Comparison of ENCODE assay signal across 8 mouse cellular contexts in genomic region chr2:13544193-13544824, GRCm38 (mm10). TPM values are rescaled to one million over a fixed set of nuclear protein-coding genes. Genes with fewer than 3 reads are reported as not detected.
A peak's percentile ranks its signal among the peaks of the same experiment; 100 is the strongest.
DNase-seq lines count a peak whose midpoint lies in the region; ATAC-seq and TF ChIP-seq lines count a peak whose summit lies in the region.

Trdmt1 (minus strand) TSS chr2:13544668.

- in situ Hi-C loops in CH12.LX (cut with MboI; ENCODE audit: low pct_ligation_motif_present, low pct_unique_long_range_greater_than_20kb, low sequenced_read_pairs): no loop called here

- dilution Hi-C loops in CH12.LX (cut with MboI; ENCODE audit: extremely low pct_ligation_motif_present, extremely low pct_unique_long_range_greater_than_20kb, low sequenced_read_pairs): no loop called here

- peak; percentile 99 for ATAC-seq in heart, embryonic 15.5 days (replicated peaks; ENCODE audit: insufficient number of reproducible peaks, insufficient read depth, low FRiP score, low read depth)
- peak; percentile 100 for ATAC-seq in liver, embryonic 13.5 days (ENCODE audit: low read depth)
- ATAC-seq in stomach, embryonic 14.5 days (ENCODE audit: insufficient number of reproducible peaks, insufficient read depth, low FRiP score, low read depth): peak; percentile 99

- H3K27me3 ChIP-seq in CH12.LX (replicated peaks): no peaks in the 10 kb centered on the region
- no peaks in the 10 kb centered on the region for H3K27me3 ChIP-seq in forebrain, embryonic 10.5 days (ENCODE audit: poor library complexity, severe bottlenecking)
- no peaks in the 10 kb centered on the region for H3K27me3 ChIP-seq in heart, embryonic 15.5 days
- H3K27me3 ChIP-seq in liver, embryonic 13.5 days: no peaks in the 10 kb centered on the region
- no peaks in the 10 kb centered on the region for H3K27me3 ChIP-seq in stomach, embryonic 14.5 days (ENCODE audit: control insufficient read depth, insufficient read depth, low read length)

- peak within 1 kb of the TSS; percentile 91 for H3K4me2 ChIP-seq in CH12.LX (ENCODE audit: insufficient read depth, low read depth, poor library complexity, severe bottlenecking)
- peak within 1 kb of the TSS; percentile 64 for H3K4me2 ChIP-seq in heart, embryonic 15.5 days
- H3K4me2 ChIP-seq in liver, embryonic 13.5 days: peak within 1 kb of the TSS; percentile 82
- H3K4me2 ChIP-seq in stomach, embryonic 14.5 days (replicated peaks; ENCODE audit: low read depth, low read length): peak within 1 kb of the TSS; percentile 62

- H3K36me3 ChIP-seq in CH12.LX (replicated peaks in 1 of 2; ENCODE audit: control insufficient read depth in 1 of 2, insufficient read depth in 1 of 2, low read length in 1 of 2): no peaks in the 10 kb centered on the region
- H3K36me3 ChIP-seq in forebrain, embryonic 10.5 days (replicated peaks): no peaks in the 10 kb centered on the region
- no peaks in the 10 kb centered on the region for H3K36me3 ChIP-seq in heart, embryonic 15.5 days
- H3K36me3 ChIP-seq in liver, embryonic 13.5 days: no peaks in the 10 kb centered on the region
- no peaks in the 10 kb centered on the region for H3K36me3 ChIP-seq in stomach, embryonic 14.5 days (ENCODE audit: control insufficient read depth, insufficient read depth, low read length)

- no peak for TF ChIP-seq CTCF in CH12.LX (conservative IDR thresholded peaks at IDR 0.05 in 1 of 2, IDR thresholded peaks at IDR 0.05 in 1 of 2; ENCODE audit: low read depth in 2 of 2, low read length in 2 of 2)

- peak within 1 kb of the TSS; percentile 87 for H3K27ac ChIP-seq in CH12.LX (ENCODE audit: insufficient read depth, low read depth)
- peak within 1 kb of the TSS; percentile 95 for H3K27ac ChIP-seq in forebrain, embryonic 10.5 days
- H3K27ac ChIP-seq in heart, embryonic 15.5 days: peak within 1 kb of the TSS; percentile 93
- H3K27ac ChIP-seq in liver, embryonic 13.5 days: peak within 1 kb of the TSS; percentile 88
- H3K27ac ChIP-seq in stomach, embryonic 14.5 days (ENCODE audit: low read length): peak within 1 kb of the TSS; percentile 93

- peaks cover 4% of the 10 kb centered on the region for H3K79me2 ChIP-seq in CH12.LX (replicated peaks; ENCODE audit: control insufficient read depth, extremely low read depth, insufficient read depth, poor library complexity, severe bottlenecking)

- under 1% methylated on average over 39 of the region's 39 CpGs for WGBS in forebrain, embryonic 10.5 days
- under 1% methylated on average over 39 of the region's 39 CpGs for WGBS in heart, embryonic 15.5 days
- WGBS in liver, embryonic 13.5 days (ENCODE audit: insufficient replicate concordance): under 1% methylated on average over 36 of the region's 39 CpGs
- under 1% methylated on average over 39 of the region's 39 CpGs for WGBS in stomach, embryonic 14.5 days

- no peak for TF ChIP-seq EP300 in CH12.LX (IDR thresholded peaks at IDR 0.05; ENCODE audit: low read length)

- no peaks in the 10 kb centered on the region for H3K9me3 ChIP-seq in CH12.LX (replicated peaks; ENCODE audit: low read length)
- H3K9me3 ChIP-seq in forebrain, embryonic 10.5 days: no peaks in the 10 kb centered on the region
- no peaks in the 10 kb centered on the region for H3K9me3 ChIP-seq in heart, embryonic 15.5 days (replicated peaks)
- H3K9me3 ChIP-seq in liver, embryonic 13.5 days (replicated peaks): no peaks in the 10 kb centered on the region
- H3K9me3 ChIP-seq in stomach, embryonic 14.5 days (ENCODE audit: control insufficient read depth, low read depth, low read length): no peaks in the 10 kb centered on the region

- H3K4me3 ChIP-seq in CH12.LX (replicated peaks in 1 of 3; ENCODE audit: low read depth in 2 of 3, low read length in 2 of 3, poor library complexity in 1 of 3): peak within 1 kb of the TSS; percentile 63 to 88 (median 74)
- peak within 1 kb of the TSS; percentile 59 for H3K4me3 ChIP-seq in forebrain, embryonic 10.5 days
- H3K4me3 ChIP-seq in heart, embryonic 15.5 days: peak within 1 kb of the TSS; percentile 62
- H3K4me3 ChIP-seq in liver, embryonic 13.5 days (replicated peaks): peak within 1 kb of the TSS; percentile 73
- H3K4me3 ChIP-seq in stomach, embryonic 14.5 days (ENCODE audit: low read depth, low read length): peak within 1 kb of the TSS; percentile 44

- DNase-seq in CH12.LX (ENCODE audit: extremely low read depth): peak; percentile 77
- peak; percentile 86 for DNase-seq in c-Kit-positive CD71-negative TER-119-negative erythroid progenitor cells, embryonic 14.5 days (ENCODE audit: low read depth)
- peak; percentile 95 for DNase-seq in forebrain, embryonic 10.5 days (ENCODE audit: extremely low spot score, low spot score)
- peak; percentile 92 for DNase-seq in kidney, postnatal 14 days
- DNase-seq in liver, embryonic 13.5 days: peak; percentile 82
- DNase-seq in natural killer cell, adult 2 months (ENCODE audit: low spot score in 2 of 2): peak; percentile 73 to 80

- H3K9ac ChIP-seq in CH12.LX (ENCODE audit: insufficient read depth, low read depth): peak within 1 kb of the TSS; percentile 88
- peak within 1 kb of the TSS; percentile 58 for H3K9ac ChIP-seq in heart, embryonic 15.5 days
- H3K9ac ChIP-seq in liver, embryonic 13.5 days: peak within 1 kb of the TSS; percentile 79
- peak within 1 kb of the TSS; percentile 70 for H3K9ac ChIP-seq in stomach, embryonic 14.5 days (replicated peaks; ENCODE audit: low read depth, low read length)

- peak; percentile 84 for TF ChIP-seq POLR2A in CH12.LX (IDR thresholded peaks at IDR 0.05; ENCODE audit: low read depth, low read length)

- peaks cover 0 to 3% of the 10 kb centered on the region in 2 experiments; a peak in 1 of 4 replicates for H3K4me1 ChIP-seq in CH12.LX (ENCODE audit: control insufficient read depth in 1 of 2, insufficient read depth in 2 of 2)
- peaks cover 41% of the 10 kb centered on the region for H3K4me1 ChIP-seq in forebrain, embryonic 10.5 days
- peaks cover 10% of the 10 kb centered on the region for H3K4me1 ChIP-seq in heart, embryonic 15.5 days (replicated peaks)
- H3K4me1 ChIP-seq in liver, embryonic 13.5 days (replicated peaks): peaks cover 33% of the 10 kb centered on the region
- no peaks in the 10 kb centered on the region for H3K4me1 ChIP-seq in stomach, embryonic 14.5 days (ENCODE audit: control insufficient read depth, insufficient read depth, low read length)

- TF ChIP-seq RAD21 in CH12.LX (IDR thresholded peaks at IDR 0.05; ENCODE audit: low read depth, low read length): no peak

TF ChIP-seq in CH12.LX, 34 proteins besides CTCF, POLR2A, EP300 and RAD21 (continues in another document):
- TF ChIP-seq ETS1 (conservative IDR thresholded peaks at IDR 0.05; ENCODE audit: low read depth, low read length) (no peak), JUND (conservative IDR thresholded peaks at IDR 0.05; ENCODE audit: low read depth, low read length) (no peak), POLR2AphosphoS2 (IDR thresholded peaks at IDR 0.05; ENCODE audit: low read depth, low read length) (no peak), KAT2A (IDR thresholded peaks at IDR 0.05; ENCODE audit: insufficient replicate concordance, low read length) (peak; percentile 67; the same call in 1 of the 2 replicates), USF1 (IDR thresholded peaks at IDR 0.05; ENCODE audit: low read depth, low read length) (no peak), ELF1 (IDR thresholded peaks at IDR 0.05; ENCODE audit: low read depth, low read length) (peak; percentile 65; the same call in 1 of the 2 replicates), USF2 (conservative IDR thresholded peaks at IDR 0.05; ENCODE audit: low read depth, low read length) (no peak), BHLHE40 (IDR thresholded peaks at IDR 0.05; ENCODE audit: low read depth, low read length) (no peak), ZKSCAN1 (IDR thresholded peaks at IDR 0.05; ENCODE audit: borderline replicate concordance, low read depth, low read length) (no peak), ZMIZ1 (IDR thresholded peaks at IDR 0.05; ENCODE audit: low read depth, low read length) (no peak), MAFK (IDR thresholded peaks at IDR 0.05; ENCODE audit: insufficient replicate concordance, low read length) (no peak), SMC3 (IDR thresholded peaks at IDR 0.05; ENCODE audit: low read depth, low read length) (no peak), MAZ (IDR thresholded peaks at IDR 0.05; ENCODE audit: low read depth, low read length) (peak; percentile 18; the same call in 1 of the 2 replicates), MYC (IDR thresholded peaks at IDR 0.05; ENCODE audit: low read depth, low read length) (no peak), IRF4 (IDR thresholded peaks at IDR 0.05; ENCODE audit: low read depth, low read length) (no peak; the same call in 1 of the 2 replicates), NRF1 (IDR thresholded peaks at IDR 0.05; ENCODE audit: low read depth, low read length) (no peak), UBTF (IDR thresholded peaks at IDR 0.05; ENCODE audit: low read depth, low read length) (no peak; the same call in 1 of the 2 replicates), MEF2A (IDR thresholded peaks at IDR 0.05; ENCODE audit: borderline replicate concordance, low read depth, low read length) (no peak; the same call in 1 of the 2 replicates), RCOR1 (conservative IDR thresholded peaks at IDR 0.05; ENCODE audit: low read depth, low read length) (no peak), JUN (IDR thresholded peaks at IDR 0.05; ENCODE audit: insufficient read depth, low read depth, low read length) (no peak), MAX (IDR thresholded peaks at IDR 0.05; ENCODE audit: low read length) (no peak), E2F4 (IDR thresholded peaks at IDR 0.05; ENCODE audit: insufficient replicate concordance, low read depth, low read length) (no peak), HCFC1 (IDR thresholded peaks at IDR 0.05; ENCODE audit: low read depth, low read length) (peak; percentile 88), TBP (conservative IDR thresholded peaks at IDR 0.05; ENCODE audit: low read depth, low read length) (peak; percentile 49; the same call in 1 of the 2 replicates), NELFE (IDR thresholded peaks at IDR 0.05; ENCODE audit: low read depth, low read length) (peak; percentile 62), MXI1 (IDR thresholded peaks at IDR 0.05; ENCODE audit: low read depth, low read length) (peak; percentile 41), GABPA (IDR thresholded peaks at IDR 0.05; ENCODE audit: insufficient replicate concordance, low read depth, low read length) (no peak; the same call in 1 of the 2 replicates), CHD2 (IDR thresholded peaks at IDR 0.05; ENCODE audit: low read length) (no peak)

RNA-seq across cellular contexts. Expression of gene Trdmt1, which starts in this region (rescaled TPM):
- 8.4 and 8.8 TPM in 2 replicates for total RNA-seq in CH12.LX (2012; rRNA removed)
- total RNA-seq in CH12.LX (2014; rRNA removed): 28.6 and 29.8 TPM in 2 replicates
- 11.2 and 11.8 TPM in 2 replicates for polyA plus RNA-seq in CH12.LX (2012; ENCODE audit: insufficient read length, low read depth)
- 8.4 and 10.1 TPM in 2 replicates for polyA plus RNA-seq in forebrain, embryonic 10.5 days (2016; fragmentation: Nextera tagmentation; extraction: Ambion mirVana)
- polyA plus RNA-seq in heart, embryonic 15.5 days (2015; fragmentation: Nextera tagmentation; extraction: Ambion mirVana): 7.6 and 8.1 TPM in 2 replicates
- 4.8 and 5.3 TPM in 2 replicates for polyA plus RNA-seq in liver, embryonic 13.5 days (2015; fragmentation: Nextera tagmentation; extraction: Ambion mirVana)
- polyA plus RNA-seq in stomach, embryonic 14.5 days (2014; fragmentation: Nextera tagmentation; extraction: Ambion mirVana): 11.9 and 13.4 TPM in 2 replicates

Comparison
In these comparisons a context has a peak if more than half of its experiments do, and no peak if none do; other contexts are left out.
1. Peak in every context shown above with its lines: DNase-seq, ATAC-seq, H3K4me3 ChIP-seq and H3K27ac ChIP-seq.